Mouse (Mus musculus) neural tube, embryonic 12.5 days (tissue): Measurements from ENCODE around the gene Smg7. TPM values are rescaled to one million over a fixed set of nuclear protein-coding genes. Genes with fewer than 3 reads are reported as not detected.
A peak's percentile ranks its signal among the peaks of the same experiment; 100 is the strongest.

Experiments used
- ATAC-seq: fragments of 200-750 bp; cut with Nextera tagmentation; 2 replicates; pipeline ENCODE4 v1.8.0; 2017; ENCODE audit warnings: low read depth, mild to moderate bottlenecking, moderate TSS enrichment, moderate library complexity; ENCODE audit not compliant: low FRiP score
- H3K27ac ChIP-seq: fragments of 300-500 bp; sonication (generic); 2 replicates; pipeline ENCODE4 v1.5.1; 2016
- H3K27me3 ChIP-seq: fragments of 300-500 bp; sonication (generic); replicated peaks from 2 replicates; pipeline ENCODE4 v1.6.1; 2016; ENCODE audit warnings: mild to moderate bottlenecking
- H3K36me3 ChIP-seq: fragments of 300-500 bp; sonication (generic); 2 replicates; pipeline ENCODE4 v1.6.1; 2016; ENCODE audit warnings: mild to moderate bottlenecking
- H3K4me1 ChIP-seq: fragments of 300-500 bp; sonication (generic); 2 replicates; pipeline ENCODE4 v1.6.1; 2016
- H3K4me2 ChIP-seq: fragments of 300-500 bp; sonication (generic); replicated peaks from 2 replicates; pipeline ENCODE4 v1.6.1; 2016; ENCODE audit warnings: mild to moderate bottlenecking
- H3K4me3 ChIP-seq: fragments of 300-500 bp; sonication (generic); 2 replicates; pipeline ENCODE4 v1.5.1; 2016
- H3K9ac ChIP-seq: fragments of 300-500 bp; sonication (generic); 2 replicates; pipeline ENCODE4 v1.6.1; 2016; ENCODE audit warnings: mild to moderate bottlenecking
- H3K9me3 ChIP-seq: fragments of 300-500 bp; sonication (generic); 2 replicates; pipeline ENCODE4 v1.6.1; 2016; ENCODE audit warnings: mild to moderate bottlenecking
- WGBS: fragments of 180-500 bp; shearing (Covaris S2); methylation state at CpG from one replicate; pipeline ENCODE4 v1.1.7; 2016; 5-methylcytosine and 5-hydroxymethylcytosine counted together
- polyA plus RNA-seq: library from polyadenylated mRNA; unstranded; fragments of >200 nt; fragmentation: Nextera tagmentation; extraction: Ambion mirVana; gene quantifications from 2 replicates; pipeline ENCODE4 v1.2.1, GENCODE M21; 2016

The Smg7 gene
- polyA plus RNA-seq, 1 experiment from 2014 or later, result 38.6 TPM

- no peak overlapping the region for H3K9ac ChIP-seq
- no peak overlapping the region for H3K27ac ChIP-seq
- no peaks in the 10 kb centered on the region for H3K36me3 ChIP-seq
- H3K4me3 ChIP-seq, result no peak overlapping the region
- no peaks in the 10 kb centered on the region for H3K27me3 ChIP-seq
- 0 out of 2 replicates have a peak, but pooled peaks cover 7% of the 10 kb centered on the region for H3K9me3 ChIP-seq
- no peak overlapping the region for H3K4me2 ChIP-seq
- WGBS, result 84% methylated on average over 6 of the region's 6 CpGs
- ATAC-seq, result no peak
- peaks cover 34% of the 10 kb centered on the region for H3K4me1 ChIP-seq
These were observed 82.9 kb downstream of the Smg7 start for GRCm38 (mm10) chr1:152819558-152819957.

GRCm38 (mm10) chr1:152817794-152818193 is 84.7 kb downstream of the Smg7 start:
- Histone ChIP-seq H3K9me3 (0 out of 2 replicates have a peak, but pooled peaks cover 3% of the 10 kb centered on the region), H3K27ac (peak overlapping the region; percentile 6; the same call in 1 of the 2 replicates), H3K4me1 (peaks cover 34% of the 10 kb centered on the region), H3K36me3 (no peaks in the 10 kb centered on the region), H3K4me2 (peak overlapping the region; percentile 14; the same call in 1 of the 2 replicates), H3K4me3 (no peak overlapping the region), H3K27me3 (no peaks in the 10 kb centered on the region), H3K9ac (no peak overlapping the region)
- 13% methylated on average over 10 of the region's 10 CpGs for WGBS
- 0 out of 2 replicates have a peak, but pooled peaks have one; percentile 21 for ATAC-seq

DNA sequence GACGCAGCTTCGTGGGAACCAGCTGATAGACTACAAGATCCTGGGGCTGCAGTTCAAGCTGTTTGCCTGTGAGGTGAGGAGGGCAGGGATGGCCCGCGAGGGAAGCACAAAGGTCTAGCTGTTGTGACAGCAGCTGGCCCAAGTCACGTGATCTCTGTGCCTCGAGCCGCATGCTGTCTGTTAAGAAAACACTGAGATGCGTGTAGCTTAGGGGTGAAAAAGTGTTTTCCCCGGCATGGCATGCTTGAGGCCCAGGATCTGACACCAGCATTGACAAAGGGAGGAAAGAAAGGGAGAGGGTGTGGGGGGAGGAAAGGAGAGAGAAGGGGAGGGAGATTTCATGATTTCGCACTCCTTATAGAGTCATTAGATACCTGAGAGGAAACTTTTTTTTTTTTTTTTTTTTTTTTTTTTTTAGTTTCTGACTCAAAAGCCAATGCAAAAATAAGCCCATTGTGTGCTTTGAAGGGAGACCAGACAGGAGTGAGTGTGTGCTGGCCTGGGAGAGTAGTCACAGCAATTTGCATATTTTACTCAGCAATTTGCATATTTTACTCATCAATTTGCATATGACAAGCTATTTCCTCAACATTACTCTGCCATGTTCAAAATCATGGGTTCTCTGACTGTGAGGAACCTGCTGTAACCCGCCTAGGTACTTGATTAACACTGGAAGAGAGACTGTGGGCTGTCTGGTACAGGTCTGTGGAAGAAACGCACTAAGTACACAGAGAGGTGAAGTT is 85.2 kb downstream of the Smg7 start:
- peaks cover 34% of the 10 kb centered on the region for H3K4me1 ChIP-seq
- H3K36me3 ChIP-seq, result no peaks in the 10 kb centered on the region
- peak overlapping the region; percentile 27; the same call in 1 of the 2 replicates for H3K4me2 ChIP-seq
- H3K9me3 ChIP-seq, result no peaks in the 10 kb centered on the region
- no peak overlapping the region for H3K4me3 ChIP-seq
- peak; percentile 72 for ATAC-seq
- H3K27me3 ChIP-seq, result no peaks in the 10 kb centered on the region
- WGBS, result 16% methylated on average over 12 of the region's 12 CpGs
- H3K9ac ChIP-seq, result no peak overlapping the region
- peak overlapping the region; percentile 57; the same call in 1 of the 2 replicates for H3K27ac ChIP-seq

DNA sequence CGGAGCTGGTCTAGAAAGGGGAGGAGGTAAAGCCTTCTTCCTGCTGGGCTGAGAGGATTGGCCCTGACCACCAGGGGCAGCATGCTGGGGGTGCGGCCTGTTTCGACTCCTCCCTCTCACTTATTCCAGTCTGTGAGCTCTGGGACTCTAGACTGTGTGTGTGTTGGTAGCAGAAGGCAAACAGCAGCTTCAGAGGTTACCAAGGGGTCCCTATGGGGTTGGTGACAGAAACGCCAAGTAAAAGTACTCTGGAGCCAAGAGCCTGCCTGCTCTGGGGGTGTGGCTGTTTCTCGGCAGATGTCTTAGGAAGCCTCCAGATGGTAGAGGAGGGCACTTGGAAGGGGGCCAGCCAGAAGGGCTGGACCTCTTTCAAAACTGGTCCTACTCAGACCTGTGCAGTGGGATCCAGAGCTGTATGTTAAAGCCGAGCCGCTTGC is 87.2 kb downstream of the Smg7 start:
- WGBS, result 30% methylated on average over 7 of the region's 7 CpGs
- H3K27ac ChIP-seq, result no peak overlapping the region
- peaks cover 37% of the 10 kb centered on the region for H3K4me1 ChIP-seq
- no peaks in the 10 kb centered on the region for H3K36me3 ChIP-seq
- H3K9me3 ChIP-seq, result no peaks in the 10 kb centered on the region
- no peak overlapping the region for H3K9ac ChIP-seq
- no peaks in the 10 kb centered on the region for H3K27me3 ChIP-seq
- no peak overlapping the region for H3K4me2 ChIP-seq
- no peak overlapping the region for H3K4me3 ChIP-seq
- peak; percentile 73 for ATAC-seq

DNA sequence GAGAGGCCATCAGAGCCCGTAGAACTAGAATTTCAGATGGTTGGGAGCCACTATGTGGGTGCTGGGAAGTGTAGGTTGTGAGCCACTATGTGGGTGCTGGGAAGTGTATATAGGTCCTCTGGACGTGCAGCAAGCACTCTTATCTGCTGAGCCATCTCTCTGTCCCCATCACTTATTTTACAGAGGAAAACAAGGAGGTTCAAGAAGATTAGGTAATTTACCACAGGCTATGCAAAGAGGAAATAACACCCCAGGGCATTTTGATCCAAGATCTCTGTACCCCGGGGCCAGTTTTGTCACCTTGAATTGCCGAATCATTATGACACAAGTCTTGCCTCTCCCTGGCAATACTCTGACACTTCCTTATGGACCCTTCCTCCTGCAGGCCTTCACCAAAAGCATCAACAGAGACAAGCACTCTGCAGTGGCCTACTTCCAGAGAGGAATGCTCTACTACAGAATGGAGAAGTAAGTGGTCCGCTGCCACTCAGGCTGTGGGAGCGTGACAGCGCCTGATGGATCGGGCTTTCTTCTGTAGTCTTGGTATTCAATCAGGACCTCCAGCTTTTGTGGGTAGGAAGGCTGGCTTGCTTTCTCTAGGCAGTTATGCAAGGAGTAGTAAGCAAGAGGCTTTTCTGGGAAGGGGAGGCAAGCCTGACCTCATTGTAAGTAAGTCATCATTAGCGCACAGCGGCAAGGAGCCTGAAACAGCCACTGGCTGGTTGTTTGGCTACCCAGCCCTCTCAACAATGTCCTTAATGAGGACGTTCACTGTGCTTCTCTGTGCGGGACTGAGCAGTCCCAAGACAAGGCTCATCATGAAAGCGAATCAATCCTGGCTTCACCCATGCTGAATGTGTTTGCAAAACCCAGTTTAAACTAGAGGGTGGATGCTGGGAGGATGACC is 91.7 kb downstream of the Smg7 start:
- WGBS, result 65% methylated on average over 13 of the region's 13 CpGs
- ATAC-seq, result no peak
- H3K4me2 ChIP-seq, result no peak overlapping the region
- no peaks in the 10 kb centered on the region for H3K27me3 ChIP-seq
- H3K27ac ChIP-seq, result no peak overlapping the region
- no peak overlapping the region for H3K4me3 ChIP-seq
- H3K9me3 ChIP-seq, result no peaks in the 10 kb centered on the region
- no peak overlapping the region for H3K9ac ChIP-seq
- H3K4me1 ChIP-seq, result peaks cover 17% of the 10 kb centered on the region
- H3K36me3 ChIP-seq, result no peaks in the 10 kb centered on the region

DNA sequence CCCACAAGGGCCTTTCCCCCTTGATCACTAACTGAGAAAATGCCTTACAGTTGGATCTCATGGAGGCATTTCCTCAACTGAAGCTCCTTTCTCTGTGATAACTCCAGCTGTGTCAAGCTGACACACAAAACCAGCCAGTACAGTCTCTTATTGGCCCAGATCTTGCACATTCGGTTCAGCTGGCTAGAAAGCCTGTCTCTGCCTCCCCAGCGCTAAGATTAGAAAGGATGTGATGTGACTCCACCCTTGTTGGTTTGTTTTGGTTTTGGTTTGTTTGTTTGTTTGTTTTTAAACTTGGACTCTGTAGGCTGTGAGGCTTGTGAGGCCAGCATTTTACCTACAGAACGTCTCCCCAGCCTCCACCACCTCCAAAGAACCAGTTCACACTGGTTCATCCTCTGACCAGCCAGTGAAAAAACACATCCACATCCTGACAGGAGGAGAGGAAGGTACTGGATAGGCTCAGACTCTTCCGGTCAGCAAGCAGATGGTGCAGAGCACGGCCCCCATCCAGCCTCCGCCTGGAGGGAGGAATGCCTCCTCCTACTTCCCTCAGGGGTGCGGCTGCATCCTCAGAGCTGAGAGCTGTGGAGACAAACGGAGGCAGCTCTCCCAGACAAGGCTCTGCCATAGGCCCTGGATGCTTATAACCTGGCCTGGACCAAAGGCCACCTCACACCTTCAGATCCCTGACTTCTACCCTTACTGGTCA is 92.7 kb downstream of the Smg7 start:
- Histone ChIP-seq H3K9me3 (no peaks in the 10 kb centered on the region), H3K4me1 (peaks cover 6% of the 10 kb centered on the region; the same call in 1 of the 2 replicates), H3K27ac (no peak overlapping the region), H3K4me2 (no peak overlapping the region), H3K36me3 (no peaks in the 10 kb centered on the region), H3K4me3 (no peak overlapping the region), H3K27me3 (no peaks in the 10 kb centered on the region), H3K9ac (peak overlapping the region; percentile 26; the same call in 1 of the 2 replicates)
- 0 out of 2 replicates have a peak, but pooled peaks have one; percentile 18 for ATAC-seq
- 38% methylated on average over 8 of the region's 8 CpGs for WGBS

DNA sequence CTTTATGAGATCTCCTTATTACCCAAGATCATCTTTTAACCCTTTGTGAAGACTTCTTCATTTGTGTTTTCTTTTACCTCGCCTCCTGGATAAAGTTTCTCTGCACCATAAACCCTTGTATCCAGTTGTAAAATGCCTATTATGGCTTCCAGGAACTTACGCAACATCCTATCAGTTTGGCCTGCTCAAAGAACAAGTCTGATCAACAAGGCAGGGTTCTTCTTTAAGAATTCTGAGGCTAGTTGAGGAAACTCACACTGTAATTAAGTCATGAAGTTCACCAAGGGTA is 94.1 kb downstream of the Smg7 start:
- no peaks in the 10 kb centered on the region for H3K9me3 ChIP-seq
- no peak overlapping the region for H3K9ac ChIP-seq
- H3K27me3 ChIP-seq, result no peaks in the 10 kb centered on the region
- H3K27ac ChIP-seq, result no peak overlapping the region
- no peak overlapping the region for H3K4me2 ChIP-seq
- H3K4me1 ChIP-seq, result peaks cover 6% of the 10 kb centered on the region; the same call in 1 of the 2 replicates
- no peak for ATAC-seq
- no peak overlapping the region for H3K4me3 ChIP-seq
- H3K36me3 ChIP-seq, result no peaks in the 10 kb centered on the region
- WGBS, result 75% methylated on average over 2 of the region's 2 CpGs

GRCm38 (mm10) chr1:152807619-152808391 is 94.6 kb downstream of the Smg7 start:
- WGBS, result 66% methylated on average over 18 of the region's 18 CpGs
- H3K36me3 ChIP-seq, result no peaks in the 10 kb centered on the region
- H3K4me2 ChIP-seq, result no peak overlapping the region
- ATAC-seq, result no peak
- no peak overlapping the region for H3K9ac ChIP-seq
- no peaks in the 10 kb centered on the region for H3K27me3 ChIP-seq
- no peak overlapping the region for H3K27ac ChIP-seq
- no peaks in the 10 kb centered on the region for H3K9me3 ChIP-seq
- no peak overlapping the region for H3K4me3 ChIP-seq
- peaks cover 6% of the 10 kb centered on the region; the same call in 1 of the 2 replicates for H3K4me1 ChIP-seq

GRCm38 (mm10) chr1:152804907-152805306 is 97.5 kb downstream of the Smg7 start:
- ATAC-seq, result no peak
- H3K9ac ChIP-seq, result no peak overlapping the region
- no peak overlapping the region for H3K4me2 ChIP-seq
- H3K4me3 ChIP-seq, result no peak overlapping the region
- no peaks in the 10 kb centered on the region for H3K9me3 ChIP-seq
- H3K27ac ChIP-seq, result no peak overlapping the region
- no peaks in the 10 kb centered on the region for H3K27me3 ChIP-seq
- H3K36me3 ChIP-seq, result no peaks in the 10 kb centered on the region
- H3K4me1 ChIP-seq, result peaks cover 3% of the 10 kb centered on the region; the same call in 1 of the 2 replicates
- WGBS, result 84% methylated on average over 6 of the region's 6 CpGs

GRCm38 (mm10) chr1:152800633-152801176 is 101.7 kb downstream of the Smg7 start:
- H3K27me3 ChIP-seq, result no peaks in the 10 kb centered on the region
- H3K4me2 ChIP-seq, result no peak overlapping the region
- H3K4me1 ChIP-seq, result peaks cover 6% of the 10 kb centered on the region; the same call in 1 of the 2 replicates
- no peaks in the 10 kb centered on the region for H3K36me3 ChIP-seq
- 79% methylated on average over 13 of the region's 13 CpGs for WGBS
- H3K9me3 ChIP-seq, result no peaks in the 10 kb centered on the region
- H3K27ac ChIP-seq, result no peak overlapping the region
- no peak overlapping the region for H3K4me3 ChIP-seq
- ATAC-seq, result no peak
- H3K9ac ChIP-seq, result no peak overlapping the region

- WGBS, result 15% methylated on average over 2 of the region's 2 CpGs
- H3K4me2 ChIP-seq, result no peak within 1 kb of the TSS
- peaks cover 6% of the 10 kb centered on the region; the same call in 1 of the 2 replicates for H3K4me1 ChIP-seq
- H3K27me3 ChIP-seq, result no peaks in the 10 kb centered on the region
- H3K36me3 ChIP-seq, result no peaks in the 10 kb centered on the region
- H3K27ac ChIP-seq, result no peak within 1 kb of the TSS
- no peak within 1 kb of the TSS for H3K4me3 ChIP-seq
- no peak within 1 kb of the TSS for H3K9ac ChIP-seq
- ATAC-seq, result peak; percentile 82
- no peaks in the 10 kb centered on the region for H3K9me3 ChIP-seq
These were observed 102.5 kb downstream of the Smg7 start, which contains the start of gene Ncf2 for GRCm38 (mm10) chr1:152799897-152800296. Ncf2 (plus strand) TSS chr1:152800194.
